Mouse (Mus musculus): ENCODE data around the gene Sprr2i. TPM values are rescaled to one million over a fixed set of nuclear protein-coding genes. Genes with fewer than 3 reads are reported as not detected.

Sprr2i gene
- not detected in 2 replicates for polyA plus RNA-seq (2012; rRNA removed)

GRCm38 (mm10) chr3:92407691-92408090 lies at the start of gene Sprr2i:
Gene Sprr2i (plus strand): TSS chr3:92407991.

GRCm38 (mm10) chr3:92364887-92365286 lies 42.9 kb upstream of the Sprr2i start, which contains the start of gene Sprr2f:
Gene Sprr2f (plus strand): TSS chr3:92365187.

GRCm38 (mm10) chr3:92385385-92385784 lies 22.4 kb upstream of the Sprr2i start, which contains the start of gene Sprr2h:
Gene Sprr2h (plus strand): TSS chr3:92385685.

GRCm38 (mm10) chr3:92417782-92418181 lies 10.0 kb downstream of the Sprr2i start, which contains the start of gene Sprr2j-ps:
Gene Sprr2j-ps (plus strand): TSS chr3:92418082.

GRCm38 (mm10) chr3:92429323-92429722 lies 21.5 kb downstream of the Sprr2i start, which contains the start of gene Gm9774:
Gene Gm9774 (minus strand): TSS chr3:92429423.

GRCm38 (mm10) chr3:92432282-92432681 lies 24.5 kb downstream of the Sprr2i start, which contains the start of gene Sprr2k:
Gene Sprr2k (plus strand): TSS chr3:92432582.

GRCm38 (mm10) chr3:92438689-92439088 lies 30.9 kb downstream of the Sprr2i start, which contains the start of gene Sprr1b:
Gene Sprr1b (minus strand): TSS chr3:92438789.

GRCm38 (mm10) chr3:92458620-92459019 lies 50.8 kb downstream of the Sprr2i start, which contains the start of gene Sprr3:
Gene Sprr3 (minus strand): TSS chr3:92458720.

Other genes starting within 250 kb of the Sprr2i start
- gene Sprr2a1, start 192.2 kb upstream of the Sprr2i start, polyA plus RNA-seq (2012; rRNA removed): not detected in 2 replicates
- gene Sprr2a2, start 192.1 kb upstream of the Sprr2i start, polyA plus RNA-seq (2012; rRNA removed): 0.19 and 0.24 TPM in 2 replicates
- gene Sprr2a3, start 122.6 kb upstream of the Sprr2i start, polyA plus RNA-seq (2012; rRNA removed): not detected in 2 replicates
- not detected in 2 replicates for gene Sprr2b, start 91.4 kb upstream of the Sprr2i start, polyA plus RNA-seq (2012; rRNA removed)
- gene Sprr2d, start 68.9 kb upstream of the Sprr2i start, polyA plus RNA-seq (2012; rRNA removed): not detected in 2 replicates
- gene Sprr2e, start 55.8 kb upstream of the Sprr2i start, polyA plus RNA-seq (2012; rRNA removed): not detected in 2 replicates
- gene Sprr2f, start 42.8 kb upstream of the Sprr2i start, polyA plus RNA-seq (2012; rRNA removed): not detected in 2 replicates
- gene Sprr2h, start 22.3 kb upstream of the Sprr2i start, polyA plus RNA-seq (2012; rRNA removed): not detected in 2 replicates
- gene Sprr2j-ps, start 10.1 kb downstream of the Sprr2i start, polyA plus RNA-seq (2012; rRNA removed): not detected in 2 replicates
- gene Gm9774, start 21.4 kb downstream of the Sprr2i start, polyA plus RNA-seq (2012; rRNA removed): 3.4 and 4.3 TPM in 2 replicates
- gene Sprr2k, start 24.6 kb downstream of the Sprr2i start, polyA plus RNA-seq (2012; rRNA removed): 0.05 TPM in 1 of 2 replicates, not detected in the other
- gene Sprr1b, start 30.8 kb downstream of the Sprr2i start, polyA plus RNA-seq (2012; rRNA removed): not detected in 2 replicates
- not detected in 2 replicates for gene Sprr3, start 50.7 kb downstream of the Sprr2i start, polyA plus RNA-seq (2012; rRNA removed)
- 0.06 TPM in 1 of 2 replicates, not detected in the other for gene Sprr1a, start 77.9 kb downstream of the Sprr2i start, polyA plus RNA-seq (2012; rRNA removed)
- gene Sprr4, start 92.5 kb downstream of the Sprr2i start, polyA plus RNA-seq (2012; rRNA removed): not detected in 2 replicates
- gene 2310046K23Rik, start 126.5 kb downstream of the Sprr2i start, polyA plus RNA-seq (2012; rRNA removed): not detected in 2 replicates
- 0.03 TPM in 2 replicates for gene Ivl, start 165.7 kb downstream of the Sprr2i start, polyA plus RNA-seq (2012; rRNA removed)
- 0.03 TPM in 1 of 2 replicates, not detected in the other for gene Smcp, start 181.0 kb downstream of the Sprr2i start, polyA plus RNA-seq (2012; rRNA removed)
- not detected in 2 replicates for gene 2210017I01Rik, start 199.5 kb downstream of the Sprr2i start, polyA plus RNA-seq (2012; rRNA removed)
- not detected in 2 replicates for gene Lce6a, start 213.7 kb downstream of the Sprr2i start, polyA plus RNA-seq (2012; rRNA removed)
- not detected in 2 replicates for gene Lce1a1, start 240.3 kb downstream of the Sprr2i start, polyA plus RNA-seq (2012; rRNA removed)
- gene Lce1b, start 248.9 kb downstream of the Sprr2i start, polyA plus RNA-seq (2012; rRNA removed): not detected in 2 replicates